Mouse (Mus musculus): ENCODE data around the gene Arid2. TPM values are rescaled to one million over a fixed set of nuclear protein-coding genes. Genes with fewer than 3 reads are reported as not detected.

Arid2 gene
- polyA plus RNA-seq, 1 experiment = 9.3 TPM

- no peaks in the 10 kb centered on the region for H3K36me3 ChIP-seq (ENCODE audit: control insufficient read depth, insufficient read depth)
- H3K4me2 ChIP-seq (ENCODE audit: low read depth) = no peak overlapping the region
- H3K4me3 ChIP-seq = no peak overlapping the region
- H3ac ChIP-seq (ENCODE audit: control insufficient read depth, insufficient read length) = no peak overlapping the region
- TF ChIP-seq REST (IDR thresholded peaks at IDR 0.05; ENCODE audit: insufficient read depth, insufficient read length) (no peak), TCF12 (IDR thresholded peaks at IDR 0.05; ENCODE audit: insufficient read depth, poor library complexity, severe bottlenecking) (no peak), SRF (IDR thresholded peaks at IDR 0.05; ENCODE audit: control insufficient read depth, insufficient read length, low read depth) (no peak), MYOG (IDR thresholded peaks at IDR 0.05; ENCODE audit: control insufficient read depth in 1 of 3, insufficient read depth in 1 of 3, insufficient read length in 2 of 3, low read depth in 2 of 3) (no peak), USF1 (IDR thresholded peaks at IDR 0.05; ENCODE audit: low read depth) (no peak), MAX (IDR thresholded peaks at IDR 0.05; ENCODE audit: low read depth) (no peak), TCF3 (IDR thresholded peaks at IDR 0.05; ENCODE audit: insufficient read length, low read depth) (no peak), POLR2A (IDR thresholded peaks at IDR 0.05; ENCODE audit: insufficient read length, low read depth) (no peak), E2F4 (IDR thresholded peaks at IDR 0.05; ENCODE audit: insufficient read depth) (no peak), CEBPB (IDR thresholded peaks at IDR 0.05; ENCODE audit: insufficient read depth, poor library complexity, severe bottlenecking) (no peak), MYOD1 (IDR thresholded peaks at IDR 0.05; ENCODE audit: control insufficient read depth in 1 of 3, insufficient read length in 2 of 3, low read depth in 2 of 3) (no peak), POLR2AphosphoS2 (IDR thresholded peaks at IDR 0.05; ENCODE audit: insufficient read length, low read depth) (no peak)
- peaks cover 88% of the 10 kb centered on the region for H3K79me2 ChIP-seq (ENCODE audit: control insufficient read depth, insufficient read depth)
- H3K27me3 ChIP-seq (ENCODE audit: control insufficient read depth, insufficient read depth, insufficient read length) = no peaks in the 10 kb centered on the region
These were observed 45.3 kb downstream of the Arid2 start for GRCm38 (mm10) chr15:96332468-96333213.

GRCm38 (mm10) chr15:96333350-96333749 is 46.0 kb downstream of the Arid2 start:
- Histone ChIP-seq H3ac (ENCODE audit: control insufficient read depth, insufficient read length) (no peak overlapping the region), H3K79me2 (ENCODE audit: control insufficient read depth, insufficient read depth) (peaks cover 89% of the 10 kb centered on the region), H3K4me2 (ENCODE audit: low read depth) (no peak overlapping the region), H3K36me3 (ENCODE audit: control insufficient read depth, insufficient read depth) (no peaks in the 10 kb centered on the region), H3K4me3 (no peak overlapping the region), H3K27me3 (ENCODE audit: control insufficient read depth, insufficient read depth, insufficient read length) (no peaks in the 10 kb centered on the region)
- TF ChIP-seq USF1 (IDR thresholded peaks at IDR 0.05; ENCODE audit: low read depth) (no peak), MYOG (IDR thresholded peaks at IDR 0.05; ENCODE audit: control insufficient read depth in 1 of 3, insufficient read depth in 1 of 3, insufficient read length in 2 of 3, low read depth in 2 of 3) (no peak), TCF12 (IDR thresholded peaks at IDR 0.05; ENCODE audit: insufficient read depth, poor library complexity, severe bottlenecking) (no peak)

- H3K27me3 ChIP-seq (ENCODE audit: control insufficient read depth, insufficient read depth, insufficient read length) = no peaks in the 10 kb centered on the region
- TF ChIP-seq E2F4 (IDR thresholded peaks at IDR 0.05; ENCODE audit: insufficient read depth) (no peak), CEBPB (IDR thresholded peaks at IDR 0.05; ENCODE audit: insufficient read depth, poor library complexity, severe bottlenecking) (no peak), USF1 (IDR thresholded peaks at IDR 0.05; ENCODE audit: low read depth) (no peak)
These were observed 53.6 kb downstream of the Arid2 start for GRCm38 (mm10) chr15:96340924-96341323.

GRCm38 (mm10) chr15:96342097-96342496 is 54.8 kb downstream of the Arid2 start:
- Histone ChIP-seq H3K4me3 (no peak overlapping the region), H3ac (ENCODE audit: control insufficient read depth, insufficient read length) (no peak overlapping the region), H3K27me3 (ENCODE audit: control insufficient read depth, insufficient read depth, insufficient read length) (no peaks in the 10 kb centered on the region), H3K4me2 (ENCODE audit: low read depth) (no peak overlapping the region), H3K36me3 (ENCODE audit: control insufficient read depth, insufficient read depth) (no peaks in the 10 kb centered on the region), H3K79me2 (ENCODE audit: control insufficient read depth, insufficient read depth) (peaks cover 93% of the 10 kb centered on the region)
- no peak for TF ChIP-seq CEBPB (IDR thresholded peaks at IDR 0.05; ENCODE audit: insufficient read depth, poor library complexity, severe bottlenecking)

More at GRCm38 (mm10) chr15:96340924-96341323, 53.6 kb downstream of the Arid2 start:
- H3K4me2 ChIP-seq (ENCODE audit: low read depth) = no peak overlapping the region
- no peak overlapping the region for H3ac ChIP-seq (ENCODE audit: control insufficient read depth, insufficient read length)
- H3K79me2 ChIP-seq (ENCODE audit: control insufficient read depth, insufficient read depth) = peaks cover 96% of the 10 kb centered on the region
- H3K36me3 ChIP-seq (ENCODE audit: control insufficient read depth, insufficient read depth) = no peaks in the 10 kb centered on the region
- H3K4me3 ChIP-seq = no peak overlapping the region

GRCm38 (mm10) chr15:96342871-96343270 is 55.6 kb downstream of the Arid2 start:
- peaks cover 93% of the 10 kb centered on the region for H3K79me2 ChIP-seq (ENCODE audit: control insufficient read depth, insufficient read depth)
- TF ChIP-seq SRF (IDR thresholded peaks at IDR 0.05; ENCODE audit: control insufficient read depth, insufficient read length, low read depth) (no peak), TCF12 (IDR thresholded peaks at IDR 0.05; ENCODE audit: insufficient read depth, poor library complexity, severe bottlenecking) (no peak), POLR2AphosphoS2 (IDR thresholded peaks at IDR 0.05; ENCODE audit: insufficient read length, low read depth) (no peak), TCF3 (IDR thresholded peaks at IDR 0.05; ENCODE audit: insufficient read length, low read depth) (no peak), MYOG (IDR thresholded peaks at IDR 0.05; ENCODE audit: control insufficient read depth in 1 of 3, insufficient read depth in 1 of 3, insufficient read length in 2 of 3, low read depth in 2 of 3) (no peak), REST (IDR thresholded peaks at IDR 0.05; ENCODE audit: insufficient read depth, insufficient read length) (no peak), E2F4 (IDR thresholded peaks at IDR 0.05; ENCODE audit: insufficient read depth) (no peak), USF1 (IDR thresholded peaks at IDR 0.05; ENCODE audit: low read depth) (no peak), POLR2A (IDR thresholded peaks at IDR 0.05; ENCODE audit: insufficient read length, low read depth) (no peak), MYOD1 (IDR thresholded peaks at IDR 0.05; ENCODE audit: control insufficient read depth in 1 of 3, insufficient read length in 2 of 3, low read depth in 2 of 3) (no peak), MAX (IDR thresholded peaks at IDR 0.05; ENCODE audit: low read depth) (no peak), CEBPB (IDR thresholded peaks at IDR 0.05; ENCODE audit: insufficient read depth, poor library complexity, severe bottlenecking) (no peak)
- no peaks in the 10 kb centered on the region for H3K27me3 ChIP-seq (ENCODE audit: control insufficient read depth, insufficient read depth, insufficient read length)
- H3K36me3 ChIP-seq (ENCODE audit: control insufficient read depth, insufficient read depth) = no peaks in the 10 kb centered on the region
- H3K4me2 ChIP-seq (ENCODE audit: low read depth) = no peak overlapping the region
- H3ac ChIP-seq (ENCODE audit: control insufficient read depth, insufficient read length) = no peak overlapping the region
- no peak overlapping the region for H3K4me3 ChIP-seq

Data from myocyte (in vitro differentiated cells).